Mouse (Mus musculus): ENCODE results near the gene Hacl1. TPM values are rescaled to one million over a fixed set of nuclear protein-coding genes. Genes with fewer than 3 reads are reported as not detected.

Hacl1 gene
- 1.7 and 2.7 TPM in 2 replicates for polyA plus RNA-seq (2012)

DNA sequence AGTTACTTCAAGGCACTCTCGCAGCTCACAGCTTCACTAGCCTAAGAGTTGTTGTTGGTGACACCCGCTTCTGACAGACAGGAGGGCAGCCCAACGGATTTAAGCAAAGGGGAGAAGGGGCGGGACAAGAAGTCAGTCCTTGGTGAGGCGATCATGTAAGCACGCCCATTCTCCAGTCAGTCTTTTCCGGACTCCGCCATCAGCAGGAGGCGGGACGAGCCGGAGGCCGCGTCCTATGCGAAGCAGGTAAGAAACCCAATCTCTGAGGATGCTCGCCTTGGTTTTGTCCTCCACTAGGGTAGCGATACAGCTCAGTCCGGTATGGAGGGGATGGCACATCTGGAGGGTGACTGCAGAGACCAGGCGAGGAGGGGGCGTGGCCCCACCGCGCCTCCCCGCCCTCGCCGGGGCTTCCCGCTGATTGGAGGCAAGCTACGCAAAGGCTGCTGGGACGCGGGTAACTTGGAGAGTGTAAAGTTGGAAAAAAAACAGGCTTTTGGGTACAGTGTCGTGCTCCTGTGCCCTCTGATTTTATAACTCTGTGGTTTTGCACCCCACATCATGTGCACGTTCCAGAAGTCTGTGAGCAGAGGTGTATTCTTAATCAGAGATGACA is at the start of gene Hacl1, which contains the start of gene Btd:
Hacl1 (minus strand) TSS at position 397 of the 616 bp plus-strand sequence.
Btd (plus strand) TSS at position 139 of the 616 bp plus-strand sequence.

DNA sequence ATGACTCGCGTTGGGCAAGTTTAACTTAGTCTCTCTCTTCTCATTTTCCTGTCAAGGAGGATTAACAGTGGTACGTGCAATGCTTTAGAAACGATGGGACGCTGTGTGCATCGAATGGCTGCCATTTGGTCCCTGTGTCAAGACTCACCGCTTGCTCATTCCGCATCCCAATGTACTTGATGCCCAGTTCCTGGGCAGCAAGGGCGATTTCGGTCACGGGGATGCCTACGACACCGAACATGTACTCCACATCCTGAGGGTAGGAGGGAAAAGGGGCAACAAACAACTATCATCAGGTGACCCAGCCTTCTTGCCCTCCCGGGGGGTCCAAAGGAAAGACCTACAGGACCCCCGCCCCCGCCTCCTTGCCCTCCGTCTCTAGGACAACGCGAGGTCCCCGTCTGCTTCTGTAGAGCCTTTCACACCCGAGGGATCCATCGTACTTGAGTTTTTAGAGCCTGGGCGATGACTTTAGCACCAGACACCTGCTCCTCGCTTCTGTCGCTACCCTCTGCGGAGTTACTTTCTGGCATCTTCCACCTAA is 668 bp downstream of the Hacl1 start, which contains the start of gene Gm49387:
Gm49387 (minus strand) TSS at position 533 of the 544 bp plus-strand sequence.

DNA sequence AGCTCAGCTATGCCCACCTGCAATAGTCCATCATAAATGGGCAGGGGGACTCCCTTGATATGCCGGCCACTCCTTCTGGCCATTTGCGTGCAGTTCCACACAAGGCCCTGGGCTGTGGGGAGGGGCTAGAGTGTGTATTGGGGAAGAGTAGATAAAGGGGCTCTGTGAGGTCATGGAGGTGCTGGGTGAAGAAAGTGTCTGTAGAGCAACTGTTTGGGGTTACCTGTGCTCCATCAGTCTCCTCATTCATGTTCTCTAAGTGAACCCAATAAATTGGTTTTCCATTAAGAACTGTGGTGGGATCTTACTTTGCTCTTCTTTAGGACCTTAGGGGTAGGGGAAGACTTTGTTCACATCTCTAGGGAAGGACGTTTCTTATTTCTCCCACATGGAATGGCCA is 49.8 kb downstream of the Hacl1 start, which contains the start of gene Colq:
Colq (minus strand) TSS at position 101 of the 400 bp plus-strand sequence.

Other genes with a start within 250 kb of the Hacl1 start
- 8.4 and 10.5 TPM in 2 replicates for gene Sh3bp5, start 205.2 kb downstream of the Hacl1 start, polyA plus RNA-seq (2012)
- 190 and 197 TPM in 2 replicates for gene Eaf1, start 146.9 kb downstream of the Hacl1 start, polyA plus RNA-seq (2012)
- 4.2 TPM in 2 replicates for gene Mettl6, start 146.2 kb downstream of the Hacl1 start, polyA plus RNA-seq (2012)
- 0.11 and 0.25 TPM in 2 replicates for gene Colq, start 49.9 kb downstream of the Hacl1 start, polyA plus RNA-seq (2012)
- gene Gm49387, start 408 bp downstream of the Hacl1 start, polyA plus RNA-seq (2012) = not detected in 2 replicates
- gene Btd, start 258 bp downstream of the Hacl1 start, polyA plus RNA-seq (2012) = 4.8 and 6.4 TPM in 2 replicates
- 3.9 and 5.1 TPM in 2 replicates for gene Ankrd28, start 189.4 kb upstream of the Hacl1 start, polyA plus RNA-seq (2012)